Mouse (Mus musculus) kidney, adult 2 months (tissue): Measurements from ENCODE around the gene Asrgl1.
"Not testable (repeated sequence)": the region's sequence is repeated elsewhere in the genome, so short reads cannot be mapped to it uniquely, and the experiment has no call there.

ENCODE experiments used
- CTCF ChIP-seq: fragments of 200-500 bp; conservative IDR thresholded peaks from 2 replicates; pipeline ENCODE4 v1.5.1; 2011; ENCODE audit warnings: low read depth, mild to moderate bottlenecking, control low read depth, low read length, moderate library complexity, mixed read lengths; ENCODE audit not compliant: insufficient read depth, insufficient read length
- POLR2A ChIP-seq: fragments of 200-500 bp; IDR thresholded peaks from one replicate; pipeline ENCODE4 v1.6.1; 2011; ENCODE audit warnings: low read depth, low read length, control low read depth

DNA sequence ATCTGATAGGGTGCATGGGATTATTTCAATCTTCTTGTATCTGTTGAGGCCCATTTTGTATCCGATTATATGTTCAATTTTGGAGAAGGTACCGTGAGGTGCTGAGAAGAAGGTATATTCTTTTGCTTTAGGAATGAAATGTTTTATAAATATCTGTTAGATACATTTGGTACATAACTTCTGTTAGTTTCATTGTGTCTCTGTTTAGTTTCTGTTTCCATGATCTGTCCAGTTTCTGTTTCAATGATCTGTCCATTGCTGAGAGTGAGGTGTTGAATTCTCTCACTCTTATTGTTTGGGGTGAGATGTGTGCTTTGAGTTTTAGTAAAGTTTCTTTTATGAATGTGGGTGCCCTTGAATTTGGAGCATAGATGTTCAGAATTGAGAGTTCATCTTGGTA lies 11.4 kb downstream of the Asrgl1 start:
- not testable (repeated sequence) for TF ChIP-seq CTCF, POLR2A
